Mouse (Mus musculus) cerebellum, adult 2 months (tissue): Measurements from ENCODE around the gene Cpsf4l.

Source experiments
- CTCF ChIP-seq: fragments of 200-500 bp; IDR thresholded peaks from 2 replicates; pipeline ENCODE4 v1.5.1; 2011; ENCODE audit warnings: low read depth, mild to moderate bottlenecking, control low read depth, low read length, moderate library complexity, borderline replicate concordance; ENCODE audit not compliant: insufficient read depth
- POLR2A ChIP-seq: fragments of 200-500 bp; IDR thresholded peaks from 2 replicates; pipeline ENCODE4 v1.6.1; 2011; ENCODE audit warnings: low read length, control low read depth, borderline replicate concordance; ENCODE audit not compliant: insufficient read depth

GRCm38 (mm10) chr11:113683957-113684706 is 25.7 kb downstream of the Cpsf4l start, which contains the start of the genes Fam104a and D11Wsu47e:
- no peak for TF ChIP-seq CTCF
- TF ChIP-seq POLR2A: peak; percentile 47; the same call in 1 of the 2 replicates
